Mouse (Mus musculus) limb, embryonic 10.5 days (tissue): Measurements from ENCODE around the gene Tnni2. TPM values are rescaled to one million over a fixed set of nuclear protein-coding genes. Genes with fewer than 3 reads are reported as not detected.

Experiments used
- DNase-seq: peaks from one replicate; pipeline ENCODE4 v3.0.0-alpha.2; 2017; ENCODE audit warnings: low spot score
- H3K27ac ChIP-seq: fragments of 300-500 bp; sonication (generic); 2 replicates; pipeline ENCODE4 v1.5.1; 2016; ENCODE audit warnings: mild to moderate bottlenecking
- H3K27me3 ChIP-seq: fragments of 300-500 bp; sonication (generic); 2 replicates; pipeline ENCODE4 v1.6.1; 2016; ENCODE audit warnings: low read depth, mild to moderate bottlenecking; ENCODE audit not compliant: poor library complexity, severe bottlenecking
- H3K36me3 ChIP-seq: fragments of 300-500 bp; sonication (generic); 2 replicates; pipeline ENCODE4 v1.6.1; 2016; ENCODE audit warnings: mild to moderate bottlenecking, moderate library complexity
- H3K4me1 ChIP-seq: fragments of 300-500 bp; sonication (generic); 2 replicates; pipeline ENCODE4 v1.6.1; 2016
- H3K4me3 ChIP-seq: fragments of 300-500 bp; sonication (generic); 2 replicates; pipeline ENCODE4 v1.5.1; 2016; ENCODE audit warnings: mild to moderate bottlenecking, moderate library complexity
- H3K9me3 ChIP-seq: fragments of 300-500 bp; sonication (generic); replicated peaks from 2 replicates; pipeline ENCODE4 v1.6.1; 2016; ENCODE audit warnings: mild to moderate bottlenecking
- WGBS: fragments of 180-500 bp; shearing (Covaris S2); methylation state at CpG from one replicate; pipeline ENCODE4 v1.1.7; 2016; 5-methylcytosine and 5-hydroxymethylcytosine counted together
- polyA plus RNA-seq: library from polyadenylated mRNA; unstranded; fragments of >200 nt; fragmentation: Nextera tagmentation; extraction: Ambion mirVana; gene quantifications from 2 replicates; pipeline ENCODE4 v1.2.1, GENCODE M21; 2016

The Tnni2 gene
- polyA plus RNA-seq, 1 experiment from 2014 or later, result 2.4 TPM

- Histone ChIP-seq H3K4me1 (peaks cover 79% of the 10 kb centered on the region), H3K4me3 (peak overlapping the region; percentile 44), H3K9me3 (no peaks in the 10 kb centered on the region), H3K27me3 (no peaks in the 10 kb centered on the region), H3K27ac (peak overlapping the region; percentile 97), H3K36me3 (peaks cover 8% of the 10 kb centered on the region)
- peak; percentile 85 for DNase-seq
- 1% methylated on average over 22 of the region's 22 CpGs for WGBS
Observed at GRCm38 (mm10) chr7:142481568-142482255, 40.1 kb downstream of the Tnni2 start.

GRCm38 (mm10) chr7:142482256-142482609, 40.6 kb downstream of the Tnni2 start:
- Histone ChIP-seq H3K4me3 (peak overlapping the region; percentile 44), H3K27ac (peak overlapping the region; percentile 97), H3K36me3 (peaks cover 8% of the 10 kb centered on the region), H3K4me1 (peaks cover 79% of the 10 kb centered on the region), H3K27me3 (no peaks in the 10 kb centered on the region), H3K9me3 (no peaks in the 10 kb centered on the region)
- 18% methylated on average over 6 of the region's 6 CpGs for WGBS
- peak; percentile 70 for DNase-seq

GRCm38 (mm10) chr7:142483136-142483535, 41.5 kb downstream of the Tnni2 start:
- Histone ChIP-seq H3K9me3 (no peaks in the 10 kb centered on the region), H3K27ac (peak overlapping the region; percentile 97), H3K4me1 (peaks cover 85% of the 10 kb centered on the region), H3K4me3 (peak overlapping the region; percentile 4; the same call in 1 of the 2 replicates), H3K27me3 (no peaks in the 10 kb centered on the region), H3K36me3 (peaks cover 8% of the 10 kb centered on the region)
- DNase-seq, result peak; percentile 68
- WGBS, result 23% methylated on average over 11 of the region's 11 CpGs

DNA sequence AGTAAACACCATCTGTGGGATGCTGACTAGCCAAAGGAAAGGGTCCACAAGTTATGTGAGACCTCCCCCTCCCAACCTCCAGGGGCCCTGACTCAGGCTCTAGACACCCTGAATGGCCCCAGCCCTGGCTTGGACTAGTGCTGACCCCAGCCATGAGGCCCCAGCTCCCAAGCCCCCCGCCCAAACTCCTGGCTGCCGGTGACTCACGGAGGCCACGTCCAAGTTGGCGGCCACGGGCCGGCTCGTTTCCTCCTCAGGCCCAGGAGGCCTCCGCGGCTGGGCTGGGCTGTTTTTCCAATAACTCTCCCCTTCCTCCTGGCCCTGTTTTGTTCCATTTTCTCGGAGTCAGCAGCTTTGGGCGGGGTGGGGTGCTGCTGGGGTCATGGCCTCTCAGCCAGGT, 43.2 kb downstream of the Tnni2 start:
- Histone ChIP-seq H3K27ac (peak overlapping the region; percentile 97), H3K9me3 (no peaks in the 10 kb centered on the region), H3K36me3 (peaks cover 24% of the 10 kb centered on the region), H3K4me3 (no peak overlapping the region), H3K27me3 (no peaks in the 10 kb centered on the region), H3K4me1 (peaks cover 80% of the 10 kb centered on the region)
- 82% methylated on average over 12 of the region's 12 CpGs for WGBS
- no peak for DNase-seq

- Histone ChIP-seq H3K4me1 (peaks cover 66% of the 10 kb centered on the region), H3K27me3 (no peaks in the 10 kb centered on the region), H3K36me3 (peaks cover 38% of the 10 kb centered on the region), H3K27ac (peak overlapping the region; percentile 97), H3K4me3 (no peak overlapping the region), H3K9me3 (no peaks in the 10 kb centered on the region)
- WGBS, result 56% methylated on average over 8 of the region's 8 CpGs
- DNase-seq, result peak; percentile 54
Observed at GRCm38 (mm10) chr7:142486751-142487162, 45.1 kb downstream of the Tnni2 start.

GRCm38 (mm10) chr7:142487341-142487859, 45.8 kb downstream of the Tnni2 start:
- DNase-seq, result peak; percentile 75
- Histone ChIP-seq H3K9me3 (no peaks in the 10 kb centered on the region), H3K36me3 (peaks cover 38% of the 10 kb centered on the region), H3K4me3 (peak overlapping the region; percentile 5; the same call in 1 of the 2 replicates), H3K27me3 (no peaks in the 10 kb centered on the region), H3K27ac (peak overlapping the region; percentile 97), H3K4me1 (peaks cover 66% of the 10 kb centered on the region)
- WGBS, result 30% methylated on average over 9 of the region's 9 CpGs

DNA sequence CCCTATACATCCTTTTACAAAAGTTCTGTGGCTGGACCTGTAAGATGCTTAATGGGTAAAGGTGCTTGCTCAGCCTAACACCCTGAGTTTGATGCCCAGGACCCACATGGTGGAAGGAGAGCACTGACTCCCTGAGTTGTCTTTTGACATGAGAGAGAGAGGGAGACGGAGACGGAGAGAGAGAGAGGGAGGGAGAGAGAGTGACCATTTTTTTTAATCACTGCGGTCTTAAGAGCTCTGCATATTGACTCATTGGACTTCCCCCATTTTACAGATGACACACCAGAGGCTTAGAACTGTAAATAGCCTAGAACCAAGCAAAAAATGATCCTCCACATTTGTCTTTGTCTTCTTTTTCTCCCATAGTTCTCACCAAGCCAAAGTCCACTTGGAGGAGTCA, 46.4 kb downstream of the Tnni2 start:
- Histone ChIP-seq H3K4me1 (peaks cover 66% of the 10 kb centered on the region), H3K4me3 (no peak overlapping the region), H3K27ac (peak overlapping the region; percentile 97), H3K27me3 (no peaks in the 10 kb centered on the region), H3K9me3 (no peaks in the 10 kb centered on the region), H3K36me3 (peaks cover 38% of the 10 kb centered on the region)
- DNase-seq, result no peak
- WGBS, result 79% methylated on average over 3 of the region's 3 CpGs

DNA sequence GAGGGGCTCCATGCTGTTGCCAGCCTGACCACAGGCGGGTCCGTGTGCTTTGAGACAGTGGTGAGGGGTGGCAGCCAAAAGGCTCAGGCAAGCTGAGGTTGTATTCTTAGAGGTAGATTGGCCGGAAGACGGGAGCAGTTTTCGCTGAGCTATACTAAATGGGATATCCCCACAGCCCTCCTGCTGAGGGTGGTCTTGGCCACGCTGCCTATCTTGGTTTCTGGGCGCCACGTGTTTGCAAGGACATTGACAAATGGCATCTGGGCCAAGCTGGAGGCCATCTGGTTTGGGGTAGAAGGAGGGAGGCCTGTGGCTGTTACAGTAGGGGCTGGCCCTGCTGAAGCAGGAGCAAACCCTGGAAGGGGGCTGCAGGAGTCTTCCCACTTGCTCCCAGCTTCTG, 51.9 kb downstream of the Tnni2 start:
- Histone ChIP-seq H3K27me3 (no peaks in the 10 kb centered on the region), H3K9me3 (no peaks in the 10 kb centered on the region), H3K27ac (peak overlapping the region; percentile 77), H3K4me3 (no peak overlapping the region), H3K4me1 (peaks cover 32% of the 10 kb centered on the region), H3K36me3 (peaks cover 26% of the 10 kb centered on the region)
- 33% methylated on average over 8 of the region's 8 CpGs for WGBS
- DNase-seq, result peak; percentile 71

Other genes with a start within 250 kb of the Tnni2 start
- not detected in 2 replicates for gene Krtap5-3, start 240.4 kb upstream of the Tnni2 start, polyA plus RNA-seq
- not detected in 2 replicates for gene Gm7579, start 229.9 kb upstream of the Tnni2 start, polyA plus RNA-seq
- gene Krtap5-5, start 211.8 kb upstream of the Tnni2 start, polyA plus RNA-seq, result not detected in 2 replicates
- gene Gm40460, start 200.7 kb upstream of the Tnni2 start, polyA plus RNA-seq, result not detected in 2 replicates
- not detected in 2 replicates for gene Gm2431, start 183.5 kb upstream of the Tnni2 start, polyA plus RNA-seq
- gene Gm4559, start 167.4 kb upstream of the Tnni2 start, polyA plus RNA-seq, result not detected in 2 replicates
- not detected in 2 replicates for gene Krtap5-1, start 144.7 kb upstream of the Tnni2 start, polyA plus RNA-seq
- gene Krtap5-4, start 138.3 kb upstream of the Tnni2 start, polyA plus RNA-seq, result not detected in 2 replicates
- gene Ifitm10, start 68.1 kb upstream of the Tnni2 start, polyA plus RNA-seq, result 0.53 and 0.73 TPM in 2 replicates
- gene Gm49369, start 59.1 kb upstream of the Tnni2 start, polyA plus RNA-seq, result 0.63 and 1.1 TPM in 2 replicates
- 121 and 132 TPM in 2 replicates for gene Ctsd, start 53.8 kb upstream of the Tnni2 start, polyA plus RNA-seq
- 0.25 TPM in 1 of 2 replicates, not detected in the other for gene Syt8, start 7.0 kb upstream of the Tnni2 start, polyA plus RNA-seq
- 28.7 and 31.1 TPM in 2 replicates for gene Lsp1, start 19.0 kb downstream of the Tnni2 start, polyA plus RNA-seq
- 1.6 and 1.7 TPM in 2 replicates for gene Tnnt3, start 57.0 kb downstream of the Tnni2 start, polyA plus RNA-seq
- gene Mrpl23, start 90.9 kb downstream of the Tnni2 start, polyA plus RNA-seq, result 25.9 and 33.7 TPM in 2 replicates
- gene Igf2, start 225.0 kb downstream of the Tnni2 start, polyA plus RNA-seq, result 769 and 872 TPM in 2 replicates
- gene Gm49394, start 228.1 kb downstream of the Tnni2 start, polyA plus RNA-seq, result 0.09 and 0.11 TPM in 2 replicates